Mouse (Mus musculus): ENCODE results near the gene Ephb4.
A peak's percentile ranks its signal among the peaks of the same experiment; 100 is the strongest.

Gene Ephb4

DNA sequence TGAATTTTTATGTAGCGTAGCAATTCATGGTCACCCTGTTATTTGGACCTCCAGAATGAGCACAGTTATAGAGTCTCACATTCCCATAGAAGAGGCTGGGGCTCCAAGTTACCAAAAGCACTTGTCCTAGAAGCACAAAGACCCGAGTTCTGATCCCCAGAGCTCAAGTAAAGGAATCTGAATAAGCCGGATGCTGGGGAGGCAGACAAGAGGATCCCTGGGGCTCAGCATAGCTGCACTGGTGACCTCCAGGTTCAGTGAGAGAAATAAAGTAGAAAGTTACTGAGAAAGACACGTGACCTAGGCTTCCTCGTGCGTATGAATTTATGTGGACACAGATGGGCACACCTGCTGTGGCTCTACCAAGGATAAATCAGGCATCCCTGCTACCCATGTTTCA lies 14.8 kb upstream of the Ephb4 start:
- no peak for DNase-seq

DNA sequence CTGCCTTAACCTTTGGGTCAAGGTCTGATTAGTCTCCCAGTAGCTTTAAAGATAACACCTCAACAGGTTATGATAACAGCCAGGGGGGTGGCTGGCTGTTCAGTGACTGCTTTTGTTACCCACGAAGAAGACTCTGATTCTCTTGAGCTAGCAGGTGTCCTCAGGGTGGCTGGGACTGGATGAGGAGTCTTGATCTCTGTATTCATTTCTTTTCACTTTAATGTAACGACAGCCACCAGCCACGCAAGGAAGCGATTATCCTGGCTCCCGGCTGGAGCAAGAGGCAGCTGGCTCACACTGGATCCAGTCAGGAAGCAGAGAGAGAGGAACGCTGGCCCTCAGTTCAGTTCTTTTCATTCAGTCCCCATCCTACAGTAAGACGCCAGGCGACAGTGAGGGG lies 12.7 kb upstream of the Ephb4 start:
- DNase-seq, result no peak

DNA sequence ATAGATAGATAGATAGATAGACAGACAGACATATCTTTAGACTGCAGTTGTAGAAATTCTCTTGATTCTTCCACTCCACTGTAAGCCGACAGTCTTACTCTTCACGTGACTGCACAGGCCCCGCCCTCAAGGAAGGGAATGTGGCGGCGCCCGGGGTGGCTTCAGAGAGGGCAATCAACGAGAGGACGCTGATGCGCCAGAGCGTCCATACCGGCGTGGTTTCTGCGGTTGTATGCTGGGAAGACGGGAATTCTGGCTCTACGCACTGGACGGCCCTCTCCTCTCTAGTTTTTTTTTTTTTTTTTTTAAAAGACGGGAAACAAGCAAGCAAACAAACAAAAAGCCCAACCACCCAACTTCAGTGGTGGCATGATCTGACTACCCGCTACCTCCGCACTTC lies 11.7 kb upstream of the Ephb4 start:
- peak; percentile 92 to 96 for DNase-seq

DNA sequence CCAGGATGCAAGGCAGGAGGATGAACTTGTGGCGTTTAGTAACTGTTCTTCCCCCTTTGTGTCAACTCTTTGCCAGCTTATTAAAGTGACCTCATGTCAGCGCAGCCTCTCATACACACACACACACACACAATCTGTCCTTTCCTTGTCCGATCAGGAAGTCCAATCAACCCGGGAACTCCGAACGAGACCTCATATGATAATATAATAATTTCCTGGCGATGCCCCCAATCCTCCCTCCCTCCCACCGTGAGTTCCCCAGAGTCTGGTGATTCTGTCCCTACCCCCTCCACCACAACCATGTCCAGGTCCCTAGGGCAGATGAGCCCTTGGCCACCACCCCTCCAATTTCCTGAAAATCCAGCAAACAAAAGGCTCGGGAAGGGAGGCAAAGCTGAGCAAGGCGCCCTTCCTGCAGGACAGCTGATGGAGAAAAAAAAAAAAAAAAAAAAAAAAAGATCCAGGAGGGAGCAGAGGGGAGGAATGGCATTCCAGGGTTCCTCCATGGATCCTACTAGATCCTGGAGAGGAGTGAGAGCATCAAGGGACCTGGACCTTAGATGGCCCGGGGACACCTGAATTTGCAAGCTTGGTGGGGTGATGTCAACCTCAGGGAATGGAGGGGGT lies 11.1 kb upstream of the Ephb4 start:
- peak; percentile 74 to 83 for DNase-seq

DNA sequence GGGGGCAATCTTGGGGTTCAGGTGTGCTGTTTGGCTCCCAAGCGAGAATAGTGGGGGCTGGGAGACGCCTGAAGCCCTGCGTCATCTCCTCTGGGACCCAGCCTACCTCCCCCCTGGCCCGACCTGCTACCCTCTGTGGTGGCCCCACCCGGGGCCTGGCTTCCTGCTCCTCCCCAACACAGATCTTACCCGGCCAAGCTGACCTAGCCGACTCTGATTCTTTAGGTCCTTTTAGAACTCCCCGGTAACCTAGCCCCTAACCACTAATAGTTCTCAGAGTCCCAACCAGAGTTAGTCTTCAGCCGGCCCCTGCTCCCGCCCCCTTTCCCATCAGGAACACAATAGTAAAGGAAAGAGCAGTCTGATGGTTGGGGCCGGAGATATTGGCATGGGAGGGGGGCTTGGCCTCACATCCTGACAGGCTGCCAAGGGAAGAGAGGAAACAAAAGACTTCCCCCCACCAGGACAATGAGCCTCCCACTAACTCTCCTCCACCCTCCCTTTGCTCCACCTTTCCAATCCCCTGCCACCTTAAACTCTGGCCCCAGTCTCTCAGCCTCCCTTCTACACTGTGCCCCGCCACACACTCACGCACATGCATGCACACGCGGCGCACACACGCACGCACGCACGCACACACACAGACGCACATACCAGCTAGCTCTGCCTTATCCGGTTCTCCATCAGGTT lies 10.5 kb upstream of the Ephb4 start:
- DNase-seq, result peak; percentile 78 to 86

DNA sequence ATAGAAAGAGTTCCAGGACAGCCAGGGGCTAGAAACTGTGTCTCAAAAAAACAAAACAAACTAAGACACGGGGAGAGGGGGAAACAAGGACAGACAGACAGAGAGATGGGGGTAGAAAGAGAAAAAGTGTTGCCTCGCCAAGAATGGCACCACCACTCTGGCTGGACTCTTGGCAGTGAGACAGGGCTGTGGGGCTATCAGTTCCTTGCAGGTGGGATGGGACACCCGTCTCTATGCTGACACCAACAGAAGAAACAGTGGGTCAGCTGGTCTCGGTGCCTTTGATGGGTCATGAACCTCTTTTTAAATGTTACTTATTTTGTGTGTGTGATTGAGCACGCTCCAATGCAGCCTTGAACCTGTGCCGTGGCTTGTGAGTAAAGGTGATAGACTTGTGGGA lies 9.7 kb upstream of the Ephb4 start:
- DNase-seq, result no peak

DNA sequence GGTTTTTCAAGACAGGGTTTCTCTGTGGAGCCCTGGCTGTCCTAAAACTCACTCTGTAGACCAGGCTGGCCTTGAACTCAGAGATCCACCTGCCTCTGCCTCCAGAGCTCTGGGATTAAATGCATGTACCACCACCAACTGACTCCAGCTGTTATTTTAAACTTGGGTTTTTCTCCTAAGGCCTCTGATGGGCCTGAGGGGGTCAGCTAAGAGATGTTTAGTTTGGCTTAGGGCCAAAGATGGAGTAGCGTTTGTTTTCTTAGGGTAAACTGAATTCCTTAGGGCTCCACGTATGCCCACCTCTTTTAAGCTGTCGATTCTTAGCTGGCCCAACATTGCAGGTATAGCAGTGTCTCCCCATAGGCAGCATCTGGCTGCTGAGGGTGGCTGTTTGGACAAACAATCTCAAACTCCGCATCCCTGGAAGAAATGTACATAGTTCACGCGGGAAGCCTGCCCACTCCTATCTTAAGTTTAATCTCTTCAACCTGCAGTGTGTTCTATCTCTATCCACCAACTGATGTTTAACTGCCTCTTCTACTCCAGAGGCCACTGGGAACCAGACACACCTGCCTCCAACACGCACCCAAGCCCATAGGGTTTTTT lies 7.4 kb upstream of the Ephb4 start:
- DNase-seq, result peak in 1 of 2 experiments; percentile 13

DNA sequence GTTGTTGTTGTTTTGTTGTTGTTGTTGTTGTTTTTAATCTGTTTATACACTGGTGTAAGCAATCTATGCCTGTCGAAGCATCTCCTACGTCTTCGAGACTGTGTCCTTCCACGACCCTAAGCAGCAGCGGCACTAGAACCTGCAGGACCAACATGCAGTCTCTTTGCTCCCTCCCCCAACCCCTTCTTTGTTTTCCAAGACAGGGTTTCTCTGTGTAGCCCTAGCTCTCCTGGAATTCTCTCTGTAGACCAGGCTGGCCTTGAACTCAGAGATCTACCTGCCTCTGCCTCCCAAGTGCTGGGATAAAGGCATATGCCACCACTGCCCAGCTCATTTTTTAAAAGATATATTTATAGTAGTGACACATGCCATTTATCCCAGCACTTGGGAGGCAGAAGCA lies 6.5 kb upstream of the Ephb4 start:
- no peak for DNase-seq

DNA sequence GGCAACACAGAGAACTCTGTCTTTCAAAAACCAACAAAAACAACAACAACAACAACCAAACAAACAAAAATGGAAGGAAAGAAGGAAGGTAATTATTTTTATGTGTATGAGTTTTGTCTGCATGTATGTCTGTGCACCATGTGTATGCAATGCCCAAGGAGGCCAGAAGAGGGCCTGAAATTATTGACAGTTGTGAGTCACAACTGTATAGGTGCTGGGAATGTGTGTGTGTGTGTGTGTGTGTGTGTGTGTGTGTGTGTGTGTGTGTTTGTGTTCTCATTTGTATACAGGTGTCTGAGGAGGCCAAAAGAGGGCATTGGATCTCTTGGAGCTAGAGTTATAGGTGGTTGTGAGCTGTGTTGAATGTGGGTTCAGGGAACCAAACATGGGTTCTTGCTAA lies 6.0 kb upstream of the Ephb4 start:
- DNase-seq, result no peak

DNA sequence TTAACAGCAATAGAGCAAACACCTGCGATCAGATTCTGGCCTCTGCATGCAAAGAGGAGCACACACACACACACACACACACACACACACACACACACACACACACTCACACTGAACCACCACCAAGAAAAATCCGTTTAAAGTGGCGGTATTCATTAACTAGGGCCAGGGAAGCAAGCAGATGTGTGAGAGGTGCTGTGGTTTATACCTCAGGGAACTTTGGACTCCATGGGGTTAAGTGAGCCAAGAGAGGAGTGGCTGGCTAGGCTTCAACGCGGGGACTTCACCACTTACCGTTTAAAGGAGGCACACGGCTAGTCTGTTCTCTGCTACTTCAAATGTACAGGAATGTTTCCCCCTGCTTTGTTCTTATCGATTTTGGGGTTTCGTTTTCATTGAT lies 4.1 kb upstream of the Ephb4 start:
- DNase-seq, result peak; percentile 47 to 72

DNA sequence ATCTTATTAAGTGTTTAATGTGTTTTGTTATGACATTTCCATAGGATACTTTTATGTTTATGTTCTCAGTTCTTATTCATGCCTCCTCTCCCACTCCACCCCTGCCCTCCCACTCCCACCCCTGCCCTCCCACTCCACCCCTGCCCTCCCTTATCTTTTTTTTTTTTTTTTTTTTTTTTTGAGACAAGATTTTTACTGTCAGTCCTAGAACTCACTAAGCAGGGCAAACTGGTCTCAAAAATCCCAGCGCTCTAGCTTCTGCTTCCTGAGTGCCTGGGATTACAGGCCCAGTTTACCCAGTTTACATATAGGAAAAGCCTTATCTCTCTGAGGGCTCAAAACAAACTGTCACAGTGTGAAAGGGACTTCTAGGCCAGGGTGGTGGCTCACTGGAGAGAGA lies 3.5 kb upstream of the Ephb4 start:
- DNase-seq, result no peak

DNA sequence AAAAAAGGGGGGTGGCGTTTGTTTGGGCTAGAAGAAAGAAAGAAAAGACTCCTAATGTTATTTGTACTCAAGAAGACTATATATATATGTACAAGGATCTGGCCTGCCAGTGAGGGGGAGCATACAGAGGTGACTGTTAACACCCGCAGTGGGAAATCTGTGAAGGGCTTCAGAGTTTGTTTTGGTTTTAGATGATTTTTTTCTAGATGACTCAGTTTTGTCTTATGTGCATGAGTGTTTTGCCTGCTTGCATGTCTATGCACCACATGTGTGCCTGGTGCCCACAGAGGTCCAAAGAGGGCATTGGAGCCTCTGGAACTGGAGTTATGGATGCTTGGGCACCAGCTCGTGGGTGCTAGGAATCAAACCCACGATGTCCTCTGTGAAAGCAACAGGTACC lies 2.9 kb upstream of the Ephb4 start:
- no peak for DNase-seq

DNA sequence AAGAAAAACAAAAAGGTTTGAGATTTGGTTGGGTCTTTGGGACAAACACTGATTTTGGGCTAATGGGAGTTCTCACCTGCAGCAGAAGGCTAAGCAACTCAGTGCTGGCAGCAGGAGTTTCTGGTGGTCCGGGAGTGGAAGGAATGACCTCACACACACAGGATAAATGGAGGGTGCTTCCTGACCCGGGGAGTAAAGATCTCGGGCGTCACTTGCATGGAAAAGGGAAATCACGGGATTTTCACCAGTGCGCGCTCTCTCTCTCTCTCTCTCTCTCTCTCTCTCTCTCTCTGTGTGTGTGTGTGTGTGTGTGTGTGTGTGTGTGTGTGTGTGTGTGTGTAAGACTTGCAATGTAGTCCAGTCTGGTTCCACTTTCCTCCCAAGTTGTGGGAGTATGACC lies 2.1 kb upstream of the Ephb4 start:
- DNase-seq, result peak in 1 of 2 experiments; percentile 40

DNA sequence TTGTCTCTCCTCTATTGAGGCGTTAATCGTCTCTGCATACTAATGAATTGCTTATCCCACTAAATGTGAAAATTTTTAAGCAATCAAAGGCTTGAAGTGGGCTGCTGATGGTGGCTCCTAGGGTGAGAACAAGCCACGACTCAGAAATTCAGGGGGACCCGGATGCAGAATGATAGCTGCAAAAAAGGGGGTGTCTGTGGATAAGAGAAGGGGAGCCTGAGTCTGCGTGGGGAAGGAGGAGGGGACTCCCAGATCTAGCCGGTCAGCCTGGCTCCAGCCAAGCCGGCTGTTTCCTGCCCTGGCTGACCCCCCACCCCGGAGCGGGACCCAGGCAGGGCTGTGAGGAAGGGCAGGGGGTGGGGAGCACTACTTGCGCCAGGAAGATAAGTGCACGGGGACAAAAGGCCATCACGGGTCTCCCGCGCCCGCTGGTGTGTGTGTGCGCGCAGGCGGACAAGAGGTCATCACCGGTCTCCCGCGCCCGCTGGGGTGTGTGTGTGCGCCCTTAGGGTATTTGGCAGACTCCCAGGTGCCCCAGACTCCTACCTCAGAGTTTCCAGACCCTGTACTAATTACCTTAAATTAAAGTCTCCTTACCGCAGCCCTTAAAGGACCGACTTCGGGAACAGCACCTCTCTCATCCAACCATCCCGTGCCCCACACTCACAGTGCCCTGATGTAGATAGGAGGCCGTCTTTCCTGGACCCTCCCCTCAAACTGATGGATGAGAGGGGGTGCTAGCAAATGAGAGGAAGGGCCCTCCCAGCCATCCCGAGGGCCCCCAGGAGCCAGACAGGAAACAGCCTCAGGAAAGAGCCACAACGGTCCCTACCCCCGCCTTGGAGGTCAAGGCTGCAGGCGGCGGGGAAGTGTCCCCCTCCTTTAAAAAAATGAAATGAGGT lies 1.2 kb upstream of the Ephb4 start:
- peak; percentile 83 to 93 for DNase-seq

DNA sequence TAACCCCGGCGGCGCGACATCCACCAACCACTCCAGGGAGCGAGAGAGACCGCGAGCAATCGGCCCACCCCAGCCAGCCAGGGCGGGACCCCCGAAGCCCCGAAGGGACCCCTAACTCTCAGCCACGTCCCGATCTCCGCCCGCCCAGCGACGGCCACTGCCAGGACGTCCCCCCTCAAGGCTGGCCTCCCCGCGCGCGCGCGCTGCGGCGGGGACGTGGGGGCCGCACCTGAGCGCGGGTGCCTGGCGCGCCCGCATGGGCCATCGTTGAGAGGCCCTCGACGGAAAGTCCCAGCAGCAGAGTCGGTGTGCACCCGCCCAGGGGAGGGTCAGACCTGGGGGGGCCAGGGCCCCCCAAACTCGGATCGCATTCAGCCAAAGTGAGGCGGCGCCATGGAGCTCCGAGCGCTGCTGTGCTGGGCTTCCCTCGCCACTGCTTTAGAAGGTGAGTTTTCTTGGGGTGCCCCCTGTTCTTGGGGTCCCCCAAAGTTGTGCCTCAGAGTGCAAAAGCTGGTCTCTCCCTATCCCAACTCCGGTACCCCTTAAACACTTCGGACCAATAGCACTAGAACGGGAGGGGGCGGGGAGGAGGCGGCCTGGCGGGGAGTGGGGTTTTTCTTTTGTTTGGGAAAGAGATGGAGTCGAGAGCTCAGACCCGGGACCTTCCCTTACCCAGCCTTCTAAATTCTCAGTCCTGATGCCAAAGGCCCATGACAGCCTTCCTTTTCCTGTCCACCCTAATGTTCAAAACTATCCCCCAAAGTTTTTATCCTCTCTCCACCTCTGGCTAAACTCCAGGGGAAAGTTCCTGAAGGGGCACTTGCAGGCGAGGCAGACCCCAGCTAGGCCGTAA lies 522 bp downstream of the Ephb4 start:
- DNase-seq, result no peak

DNA sequence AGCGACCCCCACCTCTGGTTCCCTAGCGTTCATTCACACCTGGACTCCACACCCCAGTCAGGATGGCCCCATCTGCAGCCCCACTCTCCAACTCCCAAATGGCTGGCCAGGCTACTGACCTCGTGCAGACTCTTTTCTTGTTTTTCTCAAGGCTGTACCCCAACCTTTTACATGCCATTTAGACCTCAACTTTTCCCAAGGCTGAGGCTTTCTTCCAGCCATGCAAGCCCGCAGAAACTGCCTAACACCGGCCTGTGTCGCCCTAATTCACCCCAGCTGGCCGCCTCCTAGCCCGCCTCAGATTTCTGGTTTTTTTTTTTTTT lies 1.1 kb downstream of the Ephb4 start:
- DNase-seq, result no peak

DNA sequence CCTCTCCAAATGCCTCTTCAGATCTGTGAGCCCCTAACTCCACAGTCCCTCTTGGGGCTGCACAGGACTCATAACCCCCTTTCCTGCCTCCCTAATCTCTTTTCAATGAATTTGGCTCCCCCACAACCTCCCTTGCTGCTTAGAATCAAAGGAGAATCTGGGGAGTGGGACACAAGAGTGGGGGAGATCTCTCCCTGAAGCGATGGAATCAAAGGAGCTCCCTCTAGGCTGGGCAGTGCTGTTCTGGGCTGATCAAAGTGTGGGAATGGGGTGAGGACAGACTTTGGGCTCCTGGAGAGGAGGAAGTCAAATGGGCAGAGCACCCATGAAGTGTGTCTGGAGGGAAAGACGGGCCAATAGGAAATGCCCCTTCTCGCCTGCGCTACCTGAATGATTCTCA lies 1.5 kb downstream of the Ephb4 start:
- DNase-seq, result no peak

DNA sequence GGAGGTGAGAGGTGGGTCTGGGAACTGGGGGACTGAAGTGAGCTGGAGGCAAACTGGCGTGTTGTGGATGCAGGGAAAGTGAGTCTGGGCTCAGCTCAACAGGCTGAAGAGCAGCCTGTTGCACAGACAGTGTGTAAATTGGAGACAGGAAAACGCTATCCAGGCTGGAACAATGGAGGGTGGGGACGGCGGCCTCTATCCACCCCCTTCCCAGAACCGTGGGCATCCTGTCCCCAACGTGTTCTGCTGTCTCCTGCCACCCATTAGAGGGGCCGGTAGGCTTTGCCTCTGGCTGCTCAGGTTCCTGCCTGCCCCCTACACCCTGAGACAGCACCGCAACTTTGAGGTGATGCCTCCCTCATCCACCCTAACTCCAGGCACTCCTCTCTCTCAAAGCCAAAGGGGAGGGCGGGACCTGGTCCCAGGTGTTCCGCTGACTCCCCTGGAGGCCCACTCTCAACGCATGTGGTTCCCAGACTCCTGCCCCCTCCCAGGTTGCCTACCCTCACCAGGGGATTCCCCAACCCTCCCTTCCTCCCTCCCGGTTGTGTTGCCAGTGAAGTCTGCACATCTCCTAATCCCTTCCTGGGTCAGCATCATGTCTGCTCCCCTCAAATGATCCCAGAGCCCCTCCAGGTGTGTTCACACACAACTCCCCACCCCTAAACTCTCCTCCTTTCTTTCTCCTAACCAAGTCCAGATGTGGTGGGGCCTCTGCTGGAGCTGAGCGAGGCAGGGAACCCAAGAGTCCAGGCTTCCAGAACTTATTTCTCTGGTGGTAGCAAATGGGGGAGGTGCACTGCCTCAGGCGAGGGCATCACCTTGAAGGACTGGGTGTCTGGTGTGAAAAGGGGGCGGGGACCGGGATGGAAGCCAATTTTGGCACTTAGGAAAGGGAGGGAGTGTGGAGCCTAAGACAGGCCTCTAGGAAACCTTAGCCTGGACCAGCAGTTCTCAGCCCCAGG lies 2.4 kb downstream of the Ephb4 start:
- DNase-seq, result peak; percentile 65 to 74

DNA sequence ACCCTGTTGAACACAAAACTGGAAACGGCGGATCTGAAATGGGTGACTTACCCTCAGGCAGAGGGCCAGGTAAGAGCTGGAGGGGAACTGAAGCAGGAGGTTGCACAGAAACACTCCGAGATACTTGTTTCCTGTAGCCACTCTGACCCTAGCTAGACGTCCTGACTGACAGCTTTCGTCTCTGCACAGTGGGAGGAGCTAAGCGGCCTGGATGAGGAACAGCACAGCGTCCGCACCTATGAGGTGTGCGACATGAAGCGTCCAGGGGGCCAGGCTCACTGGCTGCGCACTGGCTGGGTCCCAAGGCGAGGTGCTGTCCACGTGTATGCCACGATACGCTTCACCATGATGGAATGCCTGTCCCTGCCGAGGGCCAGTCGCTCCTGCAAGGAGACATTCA lies 4.2 kb downstream of the Ephb4 start:
- no peak for DNase-seq

DNA sequence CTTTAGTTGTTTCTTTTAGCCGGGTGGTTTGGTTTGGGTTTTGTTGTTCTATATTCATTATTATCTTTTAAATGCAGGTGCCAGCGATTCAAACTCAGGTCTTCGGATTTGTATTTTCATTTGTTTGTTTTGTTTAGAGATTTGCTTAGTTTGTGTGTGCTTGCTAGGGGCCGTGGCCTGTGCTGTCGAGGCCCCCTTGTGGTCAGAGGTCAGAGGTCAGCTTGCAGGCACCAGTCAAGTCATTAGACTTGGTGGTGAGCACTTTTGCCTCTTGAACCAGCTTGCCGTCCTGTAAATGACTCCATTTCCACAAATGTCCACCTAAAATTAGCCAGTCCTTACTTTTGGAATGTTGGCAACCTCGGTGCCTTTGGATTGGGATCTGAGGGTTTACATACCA lies 8.5 kb downstream of the Ephb4 start:
- DNase-seq, result no peak

DNA sequence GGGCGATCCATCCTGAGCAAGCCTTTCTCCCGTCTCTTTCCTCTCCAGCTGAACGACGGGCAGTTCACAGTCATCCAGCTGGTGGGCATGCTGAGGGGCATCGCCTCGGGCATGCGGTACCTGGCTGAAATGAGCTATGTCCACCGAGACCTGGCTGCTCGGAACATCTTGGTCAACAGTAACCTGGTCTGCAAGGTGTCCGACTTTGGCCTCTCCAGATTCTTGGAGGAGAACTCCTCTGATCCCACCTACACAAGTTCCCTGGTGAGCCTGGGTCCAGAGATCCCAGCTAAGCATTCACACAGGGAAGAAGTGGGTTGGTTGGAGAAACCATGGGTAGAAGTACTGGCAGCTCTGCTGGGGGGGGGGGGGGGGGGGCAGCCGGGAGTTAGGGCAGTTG lies 19.8 kb downstream of the Ephb4 start:
- DNase-seq, result no peak
